Mouse (Mus musculus) spleen, adult 12 weeks (tissue): ENCODE data around the gene Nkx2-4.

Source experiments
- DNase-seq: peaks from one replicate; pipeline ENCODE4 v3.0.0; 2022; ENCODE audit warnings: low spot score

Gene Nkx2-4

GRCm38 (mm10) chr2:147085072-147085870 is at the start of gene Nkx2-4:
Gene Nkx2-4, minus strand, starts transcription at chr2:147085445.
- no peak for DNase-seq

GRCm38 (mm10) chr2:147127366-147127765 is 42.1 kb upstream of the Nkx2-4 start:
- DNase-seq, result no peak

GRCm38 (mm10) chr2:147119736-147120135 is 34.5 kb upstream of the Nkx2-4 start:
- no peak for DNase-seq

GRCm38 (mm10) chr2:147086441-147086840 is 1.2 kb upstream of the Nkx2-4 start:
- DNase-seq, result no peak

- DNase-seq, result no peak
These were observed 692 bp upstream of the Nkx2-4 start for GRCm38 (mm10) chr2:147085937-147086336.

GRCm38 (mm10) chr2:147084366-147085071 is 726 bp downstream of the Nkx2-4 start:
- DNase-seq, result no peak

GRCm38 (mm10) chr2:147083471-147084365 is 1.5 kb downstream of the Nkx2-4 start:
- DNase-seq, result no peak

GRCm38 (mm10) chr2:147082391-147082790 is 2.9 kb downstream of the Nkx2-4 start:
- no peak for DNase-seq

GRCm38 (mm10) chr2:147074399-147074798 is 10.8 kb downstream of the Nkx2-4 start:
- DNase-seq, result no peak

- no peak for DNase-seq
These were observed 11.3 kb downstream of the Nkx2-4 start for GRCm38 (mm10) chr2:147073962-147074361.

GRCm38 (mm10) chr2:147070305-147070704 is 14.9 kb downstream of the Nkx2-4 start:
- no peak for DNase-seq

- DNase-seq, result no peak
These were observed 16.2 kb downstream of the Nkx2-4 start for GRCm38 (mm10) chr2:147069077-147069476.

GRCm38 (mm10) chr2:147067480-147068246 is 17.6 kb downstream of the Nkx2-4 start:
- no peak for DNase-seq

- no peak for DNase-seq
These were observed 31.9 kb downstream of the Nkx2-4 start for GRCm38 (mm10) chr2:147053229-147053892.

- DNase-seq, result no peak
These were observed 38.2 kb downstream of the Nkx2-4 start for GRCm38 (mm10) chr2:147047051-147047450.

- no peak for DNase-seq
These were observed 49.4 kb downstream of the Nkx2-4 start for GRCm38 (mm10) chr2:147035864-147036263.
